Mouse (Mus musculus) urinary bladder, postnatal 25 days (tissue): ENCODE results near the gene Adipoq.
A peak's percentile ranks its signal among the peaks of the same experiment; 100 is the strongest.

Experiments
- DNase-seq: peaks from one replicate; pipeline ENCODE4 v3.0.0; 2022; ENCODE audit warnings: low spot score

Adipoq gene

GRCm38 (mm10) chr16:23114339-23115171 is 31.8 kb upstream of the Adipoq start:
- no peak for DNase-seq

DNA sequence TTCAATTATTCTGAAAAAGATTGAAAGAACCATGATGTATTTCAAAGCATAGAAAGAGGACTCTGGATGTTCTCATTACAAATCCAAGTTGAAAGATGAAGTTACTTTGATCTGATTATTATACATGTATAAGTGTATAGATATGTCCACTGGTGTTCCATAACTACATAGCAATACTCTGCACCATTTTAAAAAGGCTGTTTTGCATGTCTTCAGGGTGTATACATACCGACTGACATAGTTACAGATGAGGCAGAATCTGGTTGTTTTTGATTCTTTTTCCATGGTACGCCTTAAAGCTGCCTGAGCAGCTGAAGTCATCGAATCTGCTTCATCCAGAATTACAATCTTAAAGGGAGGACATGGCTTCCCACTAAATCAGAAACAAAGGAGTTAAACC is 30.9 kb upstream of the Adipoq start:
- no peak for DNase-seq

DNA sequence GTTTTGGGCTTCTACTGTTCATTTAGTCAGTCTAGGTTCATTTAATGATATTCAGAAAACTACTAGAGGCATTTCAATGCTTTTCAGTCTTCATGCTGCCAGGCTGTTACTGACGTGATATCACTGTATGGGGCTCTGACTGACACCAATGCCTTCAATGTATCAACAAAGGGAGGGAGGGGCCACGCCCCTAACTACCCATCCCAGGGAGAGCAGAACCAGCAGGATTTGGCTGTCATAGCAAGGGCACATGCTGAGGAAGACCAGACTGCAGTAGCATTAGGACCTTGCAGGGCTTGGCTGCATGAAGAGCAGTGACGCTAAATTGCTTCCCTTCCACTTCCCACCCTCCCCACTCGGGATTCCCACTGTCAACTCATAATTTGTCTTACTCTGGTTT is 29.2 kb upstream of the Adipoq start:
- DNase-seq = no peak

GRCm38 (mm10) chr16:23122446-23122845 is 23.9 kb upstream of the Adipoq start:
- no peak for DNase-seq

DNA sequence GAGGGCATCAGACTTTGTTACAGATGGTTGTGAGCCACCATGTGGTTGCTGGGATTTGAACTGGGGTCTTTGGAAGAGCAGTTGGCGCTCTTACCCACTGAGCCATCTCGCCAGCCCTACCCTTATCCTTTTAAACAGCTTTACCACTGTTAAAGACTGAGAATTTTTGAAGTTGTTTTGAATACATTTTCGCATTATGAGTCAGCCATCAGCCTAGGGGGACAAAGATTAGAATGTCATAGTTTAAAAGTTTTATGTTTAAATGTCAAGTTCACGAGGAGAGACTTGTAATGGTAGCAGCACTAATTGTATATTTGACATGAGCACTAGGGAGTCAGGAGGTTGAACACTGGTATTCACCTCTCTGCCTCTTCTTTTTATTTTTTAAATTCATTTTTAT is 23.2 kb upstream of the Adipoq start:
- DNase-seq = no peak

DNA sequence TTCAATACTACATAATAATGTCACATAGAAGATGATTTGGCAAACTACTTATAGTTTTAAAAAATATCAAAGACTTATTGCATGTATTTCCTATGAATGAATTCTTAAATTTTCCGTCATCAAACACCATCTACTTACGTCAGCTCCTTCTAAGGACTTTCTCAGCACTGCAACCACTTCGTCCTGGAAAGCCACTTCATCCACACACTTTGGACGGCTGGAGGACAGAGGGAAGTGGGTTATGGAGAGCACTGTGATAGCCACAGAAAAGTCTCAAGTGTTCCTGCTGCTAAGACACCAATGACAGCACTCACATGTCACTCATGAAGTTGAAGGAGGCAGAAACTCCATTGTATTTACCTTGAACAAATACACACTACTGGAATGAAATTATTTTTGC is 21.9 kb upstream of the Adipoq start:
- DNase-seq = no peak

- no peak for DNase-seq
Observed at GRCm38 (mm10) chr16:23127311-23127672, 19.0 kb upstream of the Adipoq start.

DNA sequence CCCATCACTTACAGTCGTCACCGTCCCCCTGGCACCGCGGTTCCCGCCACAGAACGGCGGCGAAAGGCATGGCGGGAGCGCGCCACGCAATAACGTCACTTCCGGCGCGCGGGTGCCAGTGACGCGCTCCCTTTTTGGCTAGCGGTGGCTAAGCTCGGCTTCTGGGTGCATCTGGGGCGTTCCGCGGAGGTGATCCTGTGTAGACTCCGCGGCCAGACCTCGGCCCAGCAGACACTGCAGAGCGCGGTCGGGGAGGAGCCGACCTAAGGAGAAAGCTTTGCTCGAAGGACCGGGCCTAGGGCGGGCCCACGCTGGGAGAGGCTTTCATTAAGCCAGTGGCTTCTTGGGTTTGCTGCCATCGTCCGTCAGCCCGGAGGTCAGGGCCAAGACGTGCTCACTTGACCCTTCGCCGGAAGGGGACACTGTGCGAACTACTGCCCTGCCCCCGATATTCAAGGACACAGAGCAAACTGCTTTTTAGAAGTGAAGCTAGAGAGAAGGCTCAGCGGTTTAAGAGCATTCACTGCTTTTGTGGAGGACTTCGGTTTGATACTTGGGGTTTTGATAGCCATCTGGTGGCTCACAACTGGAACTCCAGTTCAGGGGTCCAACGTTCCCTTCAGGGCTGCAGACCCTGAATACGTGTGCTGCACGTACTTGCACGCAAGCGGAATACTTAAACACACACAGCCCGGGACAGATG is 18.5 kb upstream of the Adipoq start, which contains the start of gene Rfc4:
Gene Rfc4 (minus strand): TSS at position 65 of the 703 bp plus-strand sequence.
- DNase-seq = peak; percentile 91

GRCm38 (mm10) chr16:23130303-23130702 is 16.0 kb upstream of the Adipoq start:
- DNase-seq = no peak

- DNase-seq = no peak
Observed at GRCm38 (mm10) chr16:23132336-23132735, 14.0 kb upstream of the Adipoq start.

GRCm38 (mm10) chr16:23135421-23136149 is 10.8 kb upstream of the Adipoq start:
- DNase-seq = no peak

DNA sequence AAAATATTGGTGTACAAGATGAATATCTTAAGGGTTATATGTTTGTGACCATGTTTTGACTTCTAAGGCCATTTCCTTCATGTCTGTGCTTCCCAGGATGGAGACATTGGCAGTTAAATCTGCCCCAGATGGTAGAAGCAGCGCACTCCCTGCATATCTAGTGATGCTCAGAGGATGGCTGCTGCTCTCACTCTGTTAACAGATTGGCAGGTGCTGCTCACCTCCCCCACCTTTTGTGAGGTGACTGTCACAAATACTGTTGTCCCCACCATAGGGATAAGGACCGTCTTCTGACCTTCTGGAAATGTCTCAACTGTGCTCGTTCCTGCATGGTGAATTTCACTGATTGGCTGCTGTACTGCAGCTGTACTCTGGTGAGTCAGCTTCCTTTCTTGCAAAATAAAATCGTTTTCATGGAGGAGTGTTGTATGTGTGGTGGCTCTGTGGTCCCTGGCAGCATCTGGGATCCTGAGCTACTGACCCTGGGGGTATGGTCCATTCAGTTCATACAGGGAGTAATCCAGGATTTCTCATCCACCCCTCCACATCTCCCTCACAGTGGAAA is 9.8 kb upstream of the Adipoq start:
- no peak for DNase-seq

DNA sequence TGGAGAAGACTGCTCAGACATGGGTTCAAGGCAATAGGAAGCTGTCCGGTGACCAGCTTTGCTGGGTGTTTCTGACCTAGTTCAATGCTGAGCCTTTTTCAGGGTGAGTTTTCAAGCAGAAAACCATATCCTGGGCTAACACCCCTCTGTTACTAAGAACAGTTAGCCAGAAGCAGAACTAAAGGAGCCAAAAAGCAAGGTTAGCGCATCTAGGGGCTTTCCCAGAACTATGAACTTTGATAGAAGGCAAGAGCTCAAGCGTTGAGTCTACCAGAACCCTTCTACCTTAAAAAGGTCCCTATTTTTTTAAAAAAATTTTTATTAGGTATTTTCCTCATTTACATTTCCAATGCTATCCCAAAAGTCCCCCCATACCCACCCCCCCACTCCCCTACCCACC is 5.4 kb upstream of the Adipoq start:
- DNase-seq = no peak

DNA sequence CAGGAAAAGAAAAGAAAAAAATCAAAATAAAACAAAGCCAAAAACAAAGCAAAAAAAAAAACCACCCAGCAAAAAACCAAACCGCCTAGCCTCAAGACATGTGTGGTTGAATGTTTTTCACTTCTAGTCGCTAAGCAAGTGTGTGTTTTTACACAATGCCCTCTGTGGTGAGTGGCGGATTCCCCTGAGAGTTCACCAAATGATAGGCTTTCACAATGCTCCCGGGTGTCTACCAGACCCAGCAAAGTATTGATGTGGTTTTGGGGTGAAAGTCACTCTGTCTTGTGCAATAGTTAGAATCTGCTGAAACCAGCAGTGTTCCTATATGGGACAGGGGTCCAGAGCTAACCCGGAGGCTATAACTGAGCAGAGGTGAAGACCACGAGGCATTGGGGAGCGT is 2.0 kb upstream of the Adipoq start:
- DNase-seq = no peak

DNA sequence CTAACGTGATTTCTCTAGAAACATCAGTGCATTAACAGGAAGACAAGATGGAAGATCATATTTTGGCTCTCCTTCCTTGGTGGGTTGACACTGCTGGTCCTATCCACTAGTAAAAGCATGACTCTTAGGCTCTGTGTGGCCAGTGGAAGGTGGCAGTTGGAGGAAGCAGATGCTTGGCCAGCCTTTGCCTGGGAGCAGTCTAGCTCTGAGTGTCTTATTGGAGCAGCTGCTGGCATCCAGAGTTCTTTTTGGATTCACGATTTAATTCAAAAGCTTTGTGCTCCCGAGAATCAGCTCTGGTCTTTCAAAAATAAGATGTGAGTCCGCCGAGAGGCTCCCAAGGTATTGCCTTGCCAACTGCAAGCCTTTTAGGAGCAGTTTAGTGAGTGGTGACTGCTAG is 1.1 kb upstream of the Adipoq start:
- DNase-seq = no peak

DNA sequence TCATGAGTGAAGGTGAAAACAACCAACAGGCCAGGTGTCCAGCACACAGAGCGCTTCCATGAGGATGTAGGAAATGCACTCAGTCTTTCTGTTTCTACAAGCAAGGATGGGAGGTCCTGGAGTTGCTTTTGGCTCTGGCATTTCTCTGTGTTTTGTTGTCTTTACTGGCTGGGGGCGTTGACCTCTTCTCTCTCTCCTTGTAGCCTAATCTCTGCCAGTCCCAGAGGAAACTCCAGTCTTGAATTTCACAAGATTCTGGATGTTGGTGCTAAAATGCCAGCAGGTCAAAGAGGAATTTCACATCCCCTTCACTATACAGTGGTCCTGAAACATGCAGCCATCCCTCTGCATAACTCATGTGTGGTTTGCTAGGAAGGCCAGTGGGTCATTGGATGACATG is 2.6 kb downstream of the Adipoq start:
- no peak for DNase-seq

- DNase-seq = no peak
Observed at GRCm38 (mm10) chr16:23149396-23149795, 3.1 kb downstream of the Adipoq start.

DNA sequence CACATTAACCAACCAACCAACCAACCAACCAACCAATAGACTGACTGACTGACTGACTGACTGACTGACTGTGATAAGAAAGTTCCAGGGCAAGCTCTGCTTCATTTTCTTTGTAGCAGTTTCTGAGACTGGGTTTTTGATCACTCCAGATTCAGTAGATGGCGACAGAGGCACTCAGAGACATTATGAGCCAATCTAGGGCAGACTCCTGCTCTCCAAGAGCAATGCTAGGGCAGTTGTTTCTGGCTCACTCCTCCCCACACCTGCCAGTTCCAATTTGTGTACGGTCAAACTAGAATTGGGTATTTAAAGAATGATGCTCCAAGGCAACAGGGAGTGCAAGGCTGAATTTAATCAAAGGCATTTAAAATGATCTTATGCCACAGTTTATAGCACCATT is 5.1 kb downstream of the Adipoq start:
- no peak for DNase-seq

DNA sequence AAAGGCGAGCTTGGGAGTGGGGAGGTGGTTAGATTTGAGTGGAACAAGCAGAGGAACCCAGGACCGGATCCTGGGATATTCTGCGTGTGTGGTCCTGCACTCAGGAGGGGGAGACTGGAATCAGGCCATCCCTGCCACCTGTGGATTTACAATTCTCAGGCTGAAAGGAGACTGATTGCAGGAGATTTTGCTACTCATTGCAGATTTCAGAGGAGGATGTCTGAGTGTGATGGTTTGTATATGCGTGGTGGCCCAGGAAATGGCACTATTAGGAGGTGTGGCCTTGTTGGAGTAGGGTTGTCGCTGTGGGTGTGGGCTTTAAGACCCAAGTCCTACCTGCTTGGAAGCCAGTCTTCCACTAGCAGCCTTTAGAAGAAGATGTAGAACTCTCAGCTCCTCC is 7.9 kb downstream of the Adipoq start:
- DNase-seq = no peak

DNA sequence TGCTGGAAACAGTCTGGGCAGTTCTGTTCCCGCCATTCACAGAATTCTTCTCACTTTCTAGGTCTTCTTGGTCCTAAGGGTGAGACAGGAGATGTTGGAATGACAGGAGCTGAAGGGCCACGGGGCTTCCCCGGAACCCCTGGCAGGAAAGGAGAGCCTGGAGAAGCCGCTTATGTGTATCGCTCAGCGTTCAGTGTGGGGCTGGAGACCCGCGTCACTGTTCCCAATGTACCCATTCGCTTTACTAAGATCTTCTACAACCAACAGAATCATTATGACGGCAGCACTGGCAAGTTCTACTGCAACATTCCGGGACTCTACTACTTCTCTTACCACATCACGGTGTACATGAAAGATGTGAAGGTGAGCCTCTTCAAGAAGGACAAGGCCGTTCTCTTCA is 10.7 kb downstream of the Adipoq start:
- no peak for DNase-seq

DNA sequence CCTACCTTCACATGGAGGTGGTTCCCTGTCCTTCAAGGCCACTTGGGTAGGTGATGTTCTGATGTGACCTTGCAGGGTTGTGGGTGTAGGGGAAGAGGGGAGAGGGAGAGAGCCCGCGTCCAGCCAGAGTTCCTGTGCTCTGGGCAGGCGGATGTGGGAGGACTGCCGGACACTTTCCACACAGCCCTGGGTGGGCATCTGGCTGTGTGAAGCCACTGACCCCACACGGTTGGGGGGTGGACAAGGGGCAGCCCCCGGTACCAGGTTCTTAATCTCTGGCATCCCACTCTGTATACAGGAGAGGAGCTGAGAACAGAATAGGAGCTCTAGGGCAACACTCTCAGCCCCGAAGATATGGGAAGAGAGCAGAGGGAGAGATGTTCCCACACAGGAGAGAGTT is 12.0 kb downstream of the Adipoq start:
- no peak for DNase-seq

- DNase-seq = no peak
Observed at GRCm38 (mm10) chr16:23158957-23159356, 12.6 kb downstream of the Adipoq start.

GRCm38 (mm10) chr16:23159749-23160148 is 13.4 kb downstream of the Adipoq start:
- no peak for DNase-seq
